Mouse (Mus musculus) gastrocnemius, postnatal 4 days (tissue): ENCODE measurements around the gene Timeless. TPM values are rescaled to one million over a fixed set of nuclear protein-coding genes. Genes with fewer than 3 reads are reported as not detected.
A peak's percentile ranks its signal among the peaks of the same experiment; 100 is the strongest.
"Not testable (repeated sequence)": the region's sequence is repeated elsewhere in the genome, so short reads cannot be mapped to it uniquely, and the experiment has no call there.

ENCODE experiments used
- DNase-seq, 2 experiments: peaks; one replicate each; pipeline ENCODE4 v3.0.0; 2021 to 2022; ENCODE audit warnings: low spot score in 2 of 2, mixed read lengths in 2 of 2
- total RNA-seq, 2 experiments: library from RNA; stranded (reverse); gene quantifications; 2 replicates each; pipeline ENCODE4 v1.2.3; 2021

The Timeless gene
- total RNA-seq, 2 experiments from 2014 or later, result 12.7 to 14.7 TPM

GRCm38 (mm10) chr10:128253677-128254255 is 21.9 kb downstream of the Timeless start, which contains the start of gene Apon:
Apon (plus strand) TSS chr10:128254096.
- DNase-seq, result no peak

GRCm38 (mm10) chr10:128255925-128256324 is 24.1 kb downstream of the Timeless start:
- DNase-seq, result no peak

GRCm38 (mm10) chr10:128256328-128256727 is 24.5 kb downstream of the Timeless start:
- DNase-seq, result no peak

- no peak for DNase-seq
Measured at GRCm38 (mm10) chr10:128258953-128259352, 27.1 kb downstream of the Timeless start.

GRCm38 (mm10) chr10:128259946-128260345 is 28.1 kb downstream of the Timeless start:
- DNase-seq, result no peak

GRCm38 (mm10) chr10:128260376-128260775 is 28.5 kb downstream of the Timeless start:
- not testable (repeated sequence) for DNase-seq

GRCm38 (mm10) chr10:128262300-128262699 is 30.4 kb downstream of the Timeless start:
- no peak for DNase-seq

GRCm38 (mm10) chr10:128263393-128264310 is 31.8 kb downstream of the Timeless start:
- no peak for DNase-seq

- no peak for DNase-seq
Measured at GRCm38 (mm10) chr10:128268371-128268770, 36.5 kb downstream of the Timeless start, which contains the start of gene Apof. Apof (plus strand) TSS chr10:128268671.

GRCm38 (mm10) chr10:128269206-128269910 is 37.5 kb downstream of the Timeless start:
- DNase-seq, result no peak

- peak; percentile 92 to 96 for DNase-seq
Measured at GRCm38 (mm10) chr10:128270287-128270841, 38.5 kb downstream of the Timeless start, which contains the start of gene Stat2. Stat2 (plus strand) TSS chr10:128270559.

- no peak for DNase-seq
Measured at GRCm38 (mm10) chr10:128270866-128271265, 39.0 kb downstream of the Timeless start.

- DNase-seq, result no peak
Measured at GRCm38 (mm10) chr10:128271883-128272282, 40.0 kb downstream of the Timeless start.

GRCm38 (mm10) chr10:128272819-128273439 is 41.1 kb downstream of the Timeless start:
- not testable (repeated sequence) for DNase-seq

- DNase-seq, result not testable (repeated sequence)
Measured at GRCm38 (mm10) chr10:128275374-128275773, 43.5 kb downstream of the Timeless start.

GRCm38 (mm10) chr10:128278158-128278557 is 46.3 kb downstream of the Timeless start:
- no peak for DNase-seq

- no peak for DNase-seq
Measured at GRCm38 (mm10) chr10:128280943-128281342, 49.1 kb downstream of the Timeless start.

- DNase-seq, result no peak
Measured at GRCm38 (mm10) chr10:128281682-128282081, 49.8 kb downstream of the Timeless start.

- DNase-seq, result no peak
Measured at GRCm38 (mm10) chr10:128282886-128283450, 51.1 kb downstream of the Timeless start.
